ENCODE assay signal across 8 mouse cellular contexts in the genomic region with DNA sequence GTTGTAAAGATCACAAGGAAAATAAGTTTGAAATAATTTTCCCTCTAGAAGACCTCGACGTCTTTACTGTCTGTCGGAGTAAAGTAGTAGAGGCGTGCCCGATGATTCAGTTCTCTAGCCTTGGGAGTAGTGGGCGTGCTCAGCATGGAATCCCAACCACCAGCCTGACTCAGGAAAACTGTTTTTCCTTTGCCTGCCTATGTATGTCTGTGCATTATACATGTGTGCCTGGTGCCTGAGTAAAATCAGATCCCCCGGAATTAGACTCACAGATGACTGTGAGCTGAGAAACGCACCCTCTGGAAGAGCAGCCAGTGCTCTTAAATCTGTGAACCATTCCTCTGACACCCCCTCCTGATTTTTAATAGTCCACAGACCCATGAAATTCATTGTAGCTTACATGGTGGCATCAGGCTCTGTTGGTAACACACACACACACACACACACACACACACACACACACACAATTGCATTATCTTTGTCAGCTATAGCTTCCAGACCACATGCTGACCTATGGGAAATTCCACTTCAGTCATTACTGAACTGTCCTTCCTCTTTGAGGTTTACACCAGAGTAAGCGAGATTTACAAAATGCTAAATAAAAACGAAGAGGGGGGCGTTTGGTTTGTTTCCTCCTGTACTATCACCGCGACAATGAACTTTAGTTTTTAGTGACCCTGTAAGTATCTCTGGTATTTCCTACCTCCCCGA. TPM values are rescaled to one million over a fixed set of nuclear protein-coding genes. Genes with fewer than 3 reads are reported as not detected.
DNase-seq lines count a peak whose midpoint lies in the region; ATAC-seq and TF ChIP-seq lines count a peak whose summit lies in the region.

No protein-coding gene starts in this region.

- no peaks in the 10 kb centered on the region for H3K4me1 ChIP-seq in thymus, adult 2 months (replicated peaks; ENCODE audit: control insufficient read depth, insufficient read depth, low read length)
- no peaks in the 10 kb centered on the region for H3K4me1 ChIP-seq in hindbrain, embryonic 14.5 days (replicated peaks; ENCODE audit: control insufficient read depth, insufficient read depth, low read length)

- DNase-seq in frontal cortex, postnatal 25 days (ENCODE audit: low spot score in 2 of 2): no peak
- DNase-seq in thymus, adult 2 months: no peak
- no peak for DNase-seq in thymus, postnatal 10 days (ENCODE audit: low spot score in 2 of 2)
- DNase-seq in left cerebral cortex, postnatal 36 days (ENCODE audit: low spot score in 2 of 2): peak; percentile 38 to 42
- peak; percentile 36 for DNase-seq in telencephalon, adult 2 months (ENCODE audit: low read depth, low spot score)
- DNase-seq in layer of hippocampus, postnatal 10 days (ENCODE audit: low spot score in 2 of 2): no peak
- DNase-seq in hindbrain, embryonic 14.5 days (ENCODE audit: low spot score): no peak

- H3K9ac ChIP-seq in hindbrain, embryonic 14.5 days: no peak overlapping the region

- 0 out of 2 replicates have a peak overlapping the region, but pooled peaks have one; percentile 45 for H3K27ac ChIP-seq in thymus, adult 2 months (ENCODE audit: control insufficient read depth, insufficient read depth, low read length)
- no peak overlapping the region for H3K27ac ChIP-seq in hindbrain, embryonic 14.5 days

- intact Hi-C loops in left cerebral cortex, postnatal 36 days (cut with DNase I): loop anchor here (10.0 kb wide), 1 partner anchor 62 kb away; no protein-coding TSS in a partner anchor

- no peak overlapping the region for H3K4me3 ChIP-seq in thymus, adult 2 months (ENCODE audit: control insufficient read depth, insufficient read depth, low read length)
- no peak overlapping the region for H3K4me3 ChIP-seq in hindbrain, embryonic 14.5 days (replicated peaks; ENCODE audit: low read length)

- no peaks in the 10 kb centered on the region for H3K9me3 ChIP-seq in hindbrain, embryonic 14.5 days (ENCODE audit: control insufficient read depth, low read length)

- ATAC-seq in frontal cortex, adult (ENCODE audit: low TSS enrichment): peak; percentile 95
- ATAC-seq in hindbrain, embryonic 14.5 days (ENCODE audit: low FRiP score): no peak

- 72% methylated on average over 14 of the region's 14 CpGs for WGBS in thymus, adult 2 months
- WGBS in hindbrain, embryonic 14.5 days: 81% methylated on average over 14 of the region's 14 CpGs

- no peak for TF ChIP-seq CTCF in thymus, adult 2 months (IDR thresholded peaks at IDR 0.05; ENCODE audit: borderline replicate concordance, control insufficient read depth, extremely low read depth, insufficient read depth, low read length, poor library complexity)

- no peak overlapping the region for H3K4me2 ChIP-seq in hindbrain, embryonic 14.5 days (replicated peaks)

- no peak for TF ChIP-seq POLR2A in thymus, adult 2 months (IDR thresholded peaks at IDR 0.05; ENCODE audit: control insufficient read depth, extremely low read depth, insufficient read depth, low read length, poor library complexity)

- no peaks in the 10 kb centered on the region for H3K27me3 ChIP-seq in thymus, adult 2 months (ENCODE audit: control insufficient read depth, insufficient read depth, low read length)
- H3K27me3 ChIP-seq in hindbrain, embryonic 14.5 days (ENCODE audit: control insufficient read depth, insufficient read depth, low read length): no peaks in the 10 kb centered on the region

- H3K36me3 ChIP-seq in thymus, adult 2 months (ENCODE audit: control insufficient read depth, insufficient read depth, low read length): no peaks in the 10 kb centered on the region
- H3K36me3 ChIP-seq in hindbrain, embryonic 14.5 days (replicated peaks; ENCODE audit: control insufficient read depth, insufficient read depth): no peaks in the 10 kb centered on the region

RNA-seq across cellular contexts. Expression of a gene that starts 14.5 kb away (rescaled TPM):
- 11.2 and 15.1 TPM in 2 replicates for polyA plus RNA-seq in thymus, adult 2 months (2012; rRNA removed)
- total RNA-seq in left cerebral cortex, postnatal 36 days (2021): under 1 TPM in 1 of 2 experiments, not detected in 1; 0.20 TPM
- not detected for total RNA-seq in layer of hippocampus, postnatal 10 days (2021)
- polyA plus RNA-seq in hindbrain, embryonic 14.5 days (2014; fragmentation: Nextera tagmentation; extraction: Ambion mirVana): 0.35 and 0.48 TPM in 2 replicates

RNA-seq across cellular contexts. Expression of a gene that starts 23.7 kb away (rescaled TPM):
- polyA plus RNA-seq in thymus, adult 2 months (2012; rRNA removed): 8.9 and 9.3 TPM in 2 replicates
- total RNA-seq in left cerebral cortex, postnatal 36 days (2021): 10 to 100 TPM; 17.8 to 25.8 TPM
- 10 to 100 TPM; 20.7 to 24.9 TPM for total RNA-seq in layer of hippocampus, postnatal 10 days (2021)
- 13.8 TPM in 2 replicates for polyA plus RNA-seq in hindbrain, embryonic 14.5 days (2014; fragmentation: Nextera tagmentation; extraction: Ambion mirVana)

Comparison
In these comparisons a context has a peak if more than half of its experiments do, and no peak if none do; other contexts are left out.
1. DNase-seq: peak in left cerebral cortex, postnatal 36 days (2 of 2) and telencephalon, adult 2 months (single experiment); none in frontal cortex, postnatal 25 days (0 of 2), thymus, adult 2 months (single experiment), thymus, postnatal 10 days (0 of 2), layer of hippocampus, postnatal 10 days (0 of 2) and hindbrain, embryonic 14.5 days (single experiment).